Mouse (Mus musculus): ENCODE data around the gene Dmrt1. TPM values are rescaled to one million over a fixed set of nuclear protein-coding genes. Genes with fewer than 3 reads are reported as not detected.

Gene Dmrt1
- polyA plus RNA-seq (2017; shearing (Covaris generic)), result not detected

DNA sequence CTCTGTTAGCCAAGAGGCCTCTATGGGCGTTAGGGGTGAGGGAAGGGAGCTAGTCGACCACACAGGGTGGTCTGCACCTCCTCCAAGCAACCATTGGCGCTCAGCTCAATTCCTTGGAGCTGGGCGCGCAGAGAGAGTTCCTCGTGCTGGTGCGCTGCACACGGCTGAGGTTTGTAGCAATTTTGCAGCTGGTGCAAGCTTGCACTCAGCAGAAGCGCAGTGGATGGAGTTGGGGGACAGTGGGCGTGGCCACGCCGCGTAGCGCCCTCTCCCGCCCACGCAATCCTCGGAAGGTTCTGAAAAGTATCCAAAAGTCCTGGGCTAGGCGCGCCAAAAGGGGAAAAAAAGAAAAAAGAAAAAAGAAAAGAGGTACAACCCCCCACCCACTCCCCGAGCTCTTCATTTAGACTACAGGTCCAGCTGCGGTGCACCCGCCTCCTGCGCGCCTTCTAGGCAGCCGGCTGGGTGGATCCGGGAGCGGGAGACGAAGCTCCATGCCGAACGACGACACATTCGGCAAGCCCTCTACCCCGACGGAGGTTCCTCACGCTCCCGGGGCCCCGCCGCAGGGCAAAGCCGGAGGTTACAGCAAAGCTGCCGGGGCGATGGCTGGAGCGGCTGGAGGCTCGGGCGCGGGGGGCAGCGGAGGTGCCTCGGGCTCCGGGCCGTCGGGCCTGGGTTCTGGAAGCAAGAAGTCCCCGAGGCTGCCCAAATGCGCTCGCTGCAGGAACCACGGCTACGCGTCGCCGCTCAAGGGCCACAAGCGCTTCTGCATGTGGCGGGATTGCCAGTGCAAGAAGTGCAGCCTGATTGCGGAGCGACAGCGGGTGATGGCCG, at the start of gene Dmrt1:
TSS of gene Dmrt1 (plus strand) at position 259 of the 837 bp plus-strand sequence.

DNA sequence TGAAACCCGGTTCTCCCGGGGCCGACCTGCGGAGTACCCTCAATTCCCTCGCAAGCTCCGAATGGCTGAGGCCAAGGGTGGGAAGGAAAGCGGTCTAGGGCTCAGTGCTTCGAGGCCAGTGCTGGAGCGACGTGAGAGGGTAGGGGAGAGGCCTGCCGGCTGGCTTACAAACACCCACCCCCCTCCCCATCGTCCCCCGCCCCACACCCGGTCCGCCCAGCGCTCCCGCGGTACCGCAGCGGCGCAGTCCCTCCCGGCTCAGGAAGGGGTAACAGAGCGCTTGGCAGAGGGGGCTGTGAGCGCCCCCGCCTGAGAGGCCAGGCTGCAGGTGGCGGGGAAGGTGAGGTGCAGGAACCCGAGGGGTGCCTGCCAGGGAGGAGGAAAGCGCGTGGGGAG, 104.6 kb downstream of the Dmrt1 start, which contains the start of gene Dmrt3:
TSS of gene Dmrt3 (plus strand) at position 287 of the 396 bp plus-strand sequence.

Other genes with a start within 250 kb of the Dmrt1 start
- gene Dmrt3, start 104.7 kb downstream of the Dmrt1 start, polyA plus RNA-seq (2017; shearing (Covaris generic)), result not detected
- gene Dmrt2, start 166.8 kb downstream of the Dmrt1 start, polyA plus RNA-seq (2017; shearing (Covaris generic)), result not detected